Mouse (Mus musculus): ENCODE results near the gene Tatdn2. TPM values are rescaled to one million over a fixed set of nuclear protein-coding genes. Genes with fewer than 3 reads are reported as not detected.

Gene Tatdn2
- 2.2 and 2.4 TPM in 2 replicates for polyA plus RNA-seq (2014; fragmentation: Nextera tagmentation; extraction: Ambion mirVana)

DNA sequence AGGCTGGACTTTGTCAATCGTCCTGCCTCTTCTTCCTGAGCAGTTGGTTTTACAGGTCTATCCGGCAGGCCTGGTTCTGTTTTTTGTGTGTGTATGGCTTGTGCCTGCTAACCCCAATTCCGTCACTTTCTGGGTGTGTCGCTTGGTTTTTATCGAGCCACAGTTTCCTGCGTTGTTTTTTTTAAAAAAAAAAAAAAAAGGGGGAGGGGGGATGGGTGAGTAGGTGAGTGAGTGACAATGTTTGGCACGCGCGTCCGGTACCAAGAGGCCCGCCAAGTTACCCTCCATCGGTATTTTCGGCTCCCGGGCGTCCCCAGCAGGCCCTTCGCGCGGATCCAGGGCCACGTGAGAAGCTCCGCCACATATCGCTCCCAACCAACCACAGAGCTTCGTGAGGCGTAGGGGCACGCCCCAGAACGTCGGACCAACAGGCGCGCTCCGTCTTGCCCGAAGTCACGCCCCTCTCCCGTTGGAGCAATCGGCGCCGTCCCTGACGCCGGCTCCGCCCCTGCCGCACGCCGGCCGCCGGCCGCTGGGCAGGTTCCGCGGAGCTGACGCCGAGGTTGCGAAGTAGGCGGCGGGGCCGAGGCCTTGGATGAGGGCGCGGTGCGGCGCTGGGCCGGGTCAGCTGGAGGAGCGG is at the start of gene Tatdn2:
Tatdn2 (plus strand) TSS at position 469 of the 640 bp plus-strand sequence.
- Histone ChIP-seq H3K9ac (peak within 1 kb of the TSS; percentile 83), H3K27me3 (ENCODE audit: control insufficient read depth, insufficient read depth, low read length) (no peaks in the 10 kb centered on the region), H3K4me1 (replicated peaks; ENCODE audit: control insufficient read depth, insufficient read depth, low read length) (peaks cover 17% of the 10 kb centered on the region), H3K4me3 (replicated peaks; ENCODE audit: low read length) (peak within 1 kb of the TSS; percentile 95), H3K36me3 (replicated peaks; ENCODE audit: control insufficient read depth, insufficient read depth) (peaks cover 7% of the 10 kb centered on the region), H3K9me3 (ENCODE audit: control insufficient read depth, low read length) (no peaks in the 10 kb centered on the region), H3K4me2 (replicated peaks) (peak within 1 kb of the TSS; percentile 92), H3K27ac (peak within 1 kb of the TSS; percentile 88)
- under 1% methylated on average over 55 of the region's 58 CpGs for WGBS
- peak; percentile 93 for DNase-seq (ENCODE audit: low spot score)
- peak; percentile 99 for ATAC-seq (ENCODE audit: low FRiP score)

DNA sequence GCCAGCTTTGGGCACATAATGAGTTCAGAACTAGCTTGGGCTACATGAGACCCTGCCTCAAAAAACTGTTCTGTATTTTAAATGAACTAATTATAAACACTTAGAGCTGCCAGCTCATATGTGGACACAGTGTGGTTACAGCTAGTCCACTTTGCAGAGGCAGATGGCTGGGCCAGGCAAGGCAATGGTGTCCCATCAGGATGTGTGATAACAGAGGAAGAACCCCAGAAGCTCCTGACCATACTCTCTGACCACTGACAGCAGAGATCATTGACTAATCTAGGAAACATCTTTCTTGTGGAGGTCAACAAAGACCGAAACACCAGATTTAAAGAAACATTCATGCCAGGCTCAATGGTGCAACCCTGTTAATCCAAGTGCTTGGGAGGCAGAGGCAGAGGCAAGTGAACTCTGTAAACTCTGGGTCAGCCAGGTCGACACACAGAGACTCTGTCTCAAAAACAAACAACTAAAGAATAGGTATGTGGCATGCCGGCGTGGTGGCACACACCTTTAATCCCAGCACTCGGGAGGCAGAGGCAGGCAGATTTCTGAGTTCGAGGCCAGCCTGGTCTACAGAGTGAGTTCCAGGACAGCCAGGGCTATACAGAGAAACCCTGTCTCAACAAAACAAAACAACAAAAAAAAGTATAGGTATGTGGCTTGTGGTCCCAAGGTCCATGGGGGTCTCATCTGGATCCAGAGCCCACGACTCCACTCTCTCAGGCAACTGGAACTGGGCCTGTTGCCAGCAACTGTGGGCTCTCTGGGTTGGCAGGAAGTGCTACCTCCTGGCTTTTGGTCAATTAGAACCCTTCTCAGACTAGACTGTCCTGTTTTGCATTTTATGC is 47.3 kb upstream of the Tatdn2 start:
- H3K36me3 ChIP-seq (replicated peaks; ENCODE audit: control insufficient read depth, insufficient read depth): no peaks in the 10 kb centered on the region
- H3K27ac ChIP-seq: no peak overlapping the region
- H3K4me3 ChIP-seq (replicated peaks; ENCODE audit: low read length): no peak overlapping the region
- no peak overlapping the region for H3K4me2 ChIP-seq (replicated peaks)
- H3K4me1 ChIP-seq (replicated peaks; ENCODE audit: control insufficient read depth, insufficient read depth, low read length): no peaks in the 10 kb centered on the region
- no peaks in the 10 kb centered on the region for H3K27me3 ChIP-seq (ENCODE audit: control insufficient read depth, insufficient read depth, low read length)
- WGBS: 84% methylated on average over 7 of the region's 7 CpGs
- no peak for ATAC-seq (ENCODE audit: low FRiP score)
- H3K9me3 ChIP-seq (ENCODE audit: control insufficient read depth, low read length): no peaks in the 10 kb centered on the region
- no peak overlapping the region for H3K9ac ChIP-seq
- no peak for DNase-seq (ENCODE audit: low spot score)

DNA sequence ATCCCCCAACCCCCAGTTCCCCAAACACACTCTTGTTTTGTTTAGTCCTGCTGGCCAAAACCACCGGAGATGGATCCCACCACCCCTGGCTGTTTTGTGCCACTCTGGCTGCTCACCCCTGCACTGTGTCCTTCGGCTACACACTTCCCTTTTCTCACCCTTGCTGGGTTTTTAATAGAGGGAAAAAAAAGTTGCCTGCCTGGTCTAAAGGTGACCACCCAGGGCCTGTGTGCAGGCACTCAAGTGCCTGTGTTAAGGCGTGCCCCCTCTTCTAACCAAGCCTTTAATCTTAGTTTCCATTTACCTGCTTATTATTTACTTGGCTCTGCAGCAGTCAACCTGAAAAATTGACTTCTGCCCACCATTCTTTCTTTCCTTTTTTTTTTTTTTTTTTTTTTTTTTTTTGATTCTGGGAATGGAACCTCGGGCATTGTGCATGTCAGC is 46.6 kb upstream of the Tatdn2 start:
- DNase-seq (ENCODE audit: low spot score): no peak
- H3K9me3 ChIP-seq (ENCODE audit: control insufficient read depth, low read length): no peaks in the 10 kb centered on the region
- no peak overlapping the region for H3K9ac ChIP-seq
- no peak overlapping the region for H3K4me2 ChIP-seq (replicated peaks)
- 74% methylated on average over 4 of the region's 4 CpGs for WGBS
- H3K27me3 ChIP-seq (ENCODE audit: control insufficient read depth, insufficient read depth, low read length): no peaks in the 10 kb centered on the region
- H3K4me1 ChIP-seq (replicated peaks; ENCODE audit: control insufficient read depth, insufficient read depth, low read length): no peaks in the 10 kb centered on the region
- no peak overlapping the region for H3K27ac ChIP-seq
- no peak overlapping the region for H3K4me3 ChIP-seq (replicated peaks; ENCODE audit: low read length)
- no peaks in the 10 kb centered on the region for H3K36me3 ChIP-seq (replicated peaks; ENCODE audit: control insufficient read depth, insufficient read depth)
- ATAC-seq (ENCODE audit: low FRiP score): no peak

DNA sequence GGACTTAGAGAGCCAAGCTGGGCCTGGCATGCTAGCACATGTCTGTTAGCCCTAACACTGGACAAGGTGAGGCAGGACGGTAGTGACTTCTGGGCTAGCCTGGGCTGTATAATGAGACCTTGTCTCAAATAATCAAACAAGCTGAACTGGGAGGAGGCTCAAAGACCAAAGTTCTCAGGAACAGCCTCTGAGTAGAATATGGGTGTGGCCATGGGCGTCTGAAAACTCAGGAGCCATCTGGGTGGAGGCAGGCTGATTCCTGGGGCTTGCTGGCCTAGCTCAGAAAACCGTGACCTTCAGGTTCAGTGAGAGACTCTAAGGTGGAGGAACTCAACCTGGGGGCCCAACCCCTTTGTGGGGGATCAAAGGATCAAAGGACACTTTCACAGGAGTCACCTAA is 45.2 kb upstream of the Tatdn2 start:
- H3K9ac ChIP-seq: no peak overlapping the region
- no peak for ATAC-seq (ENCODE audit: low FRiP score)
- H3K27ac ChIP-seq: no peak overlapping the region
- no peak for DNase-seq (ENCODE audit: low spot score)
- no peak overlapping the region for H3K4me2 ChIP-seq (replicated peaks)
- H3K27me3 ChIP-seq (ENCODE audit: control insufficient read depth, insufficient read depth, low read length): no peaks in the 10 kb centered on the region
- H3K4me3 ChIP-seq (replicated peaks; ENCODE audit: low read length): no peak overlapping the region
- H3K9me3 ChIP-seq (ENCODE audit: control insufficient read depth, low read length): no peaks in the 10 kb centered on the region
- WGBS: 81% methylated on average over 3 of the region's 3 CpGs
- no peaks in the 10 kb centered on the region for H3K4me1 ChIP-seq (replicated peaks; ENCODE audit: control insufficient read depth, insufficient read depth, low read length)
- H3K36me3 ChIP-seq (replicated peaks; ENCODE audit: control insufficient read depth, insufficient read depth): no peaks in the 10 kb centered on the region

DNA sequence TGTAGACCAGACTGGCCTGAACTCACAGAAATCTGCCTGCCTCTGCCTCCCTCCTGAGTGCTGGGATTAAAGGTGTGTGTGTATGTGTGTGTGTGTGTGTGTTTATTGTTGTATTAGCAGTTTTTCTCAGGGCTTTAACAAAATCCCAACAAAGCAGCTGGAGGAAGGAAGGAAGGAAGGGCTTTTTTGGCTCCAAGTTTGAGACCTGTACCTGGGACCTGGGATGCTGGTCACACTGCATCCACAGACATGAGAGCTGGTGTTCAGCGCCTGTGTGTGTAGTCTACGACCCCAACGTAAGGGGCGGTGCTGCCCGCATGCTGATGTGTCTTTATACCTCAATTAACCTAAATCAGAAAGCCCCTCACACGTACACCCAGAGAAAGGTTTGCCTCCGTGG is 43.3 kb upstream of the Tatdn2 start:
- Histone ChIP-seq H3K4me1 (replicated peaks; ENCODE audit: control insufficient read depth, insufficient read depth, low read length) (no peaks in the 10 kb centered on the region), H3K9ac (no peak overlapping the region), H3K4me3 (replicated peaks; ENCODE audit: low read length) (no peak overlapping the region), H3K27me3 (ENCODE audit: control insufficient read depth, insufficient read depth, low read length) (no peaks in the 10 kb centered on the region), H3K27ac (no peak overlapping the region), H3K9me3 (ENCODE audit: control insufficient read depth, low read length) (no peaks in the 10 kb centered on the region), H3K36me3 (replicated peaks; ENCODE audit: control insufficient read depth, insufficient read depth) (no peaks in the 10 kb centered on the region), H3K4me2 (replicated peaks) (no peak overlapping the region)
- 92% methylated on average over 7 of the region's 7 CpGs for WGBS
- ATAC-seq (ENCODE audit: low FRiP score) (no peak), DNase-seq (ENCODE audit: low spot score) (no peak)

DNA sequence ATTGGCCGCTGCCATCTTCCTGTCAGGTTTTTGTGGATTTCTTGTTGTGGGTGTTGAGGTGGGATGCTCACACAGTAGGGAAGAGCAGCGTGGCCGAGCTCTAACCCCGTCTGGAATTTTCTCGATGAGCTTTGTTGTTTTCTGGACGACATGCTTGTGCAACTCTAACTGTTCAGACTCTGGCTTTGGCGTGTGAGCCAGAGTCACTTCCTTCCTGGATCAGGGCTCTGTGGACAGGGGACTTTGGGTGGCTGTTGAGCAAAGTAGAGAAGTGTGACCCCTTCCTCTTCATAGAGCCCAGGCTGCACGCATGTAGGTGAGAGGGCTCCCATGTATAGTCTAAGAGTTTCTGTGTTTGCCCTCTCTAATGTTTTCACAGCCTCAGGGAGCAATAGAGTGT is 42.7 kb upstream of the Tatdn2 start:
- Histone ChIP-seq H3K27ac (no peak overlapping the region), H3K4me2 (replicated peaks) (no peak overlapping the region), H3K36me3 (replicated peaks; ENCODE audit: control insufficient read depth, insufficient read depth) (no peaks in the 10 kb centered on the region), H3K4me1 (replicated peaks; ENCODE audit: control insufficient read depth, insufficient read depth, low read length) (no peaks in the 10 kb centered on the region), H3K9ac (no peak overlapping the region), H3K4me3 (replicated peaks; ENCODE audit: low read length) (no peak overlapping the region), H3K27me3 (ENCODE audit: control insufficient read depth, insufficient read depth, low read length) (no peaks in the 10 kb centered on the region), H3K9me3 (ENCODE audit: control insufficient read depth, low read length) (no peaks in the 10 kb centered on the region)
- DNase-seq (ENCODE audit: low spot score) (no peak), ATAC-seq (ENCODE audit: low FRiP score) (no peak)
- WGBS: 89% methylated on average over 8 of the region's 8 CpGs

DNA sequence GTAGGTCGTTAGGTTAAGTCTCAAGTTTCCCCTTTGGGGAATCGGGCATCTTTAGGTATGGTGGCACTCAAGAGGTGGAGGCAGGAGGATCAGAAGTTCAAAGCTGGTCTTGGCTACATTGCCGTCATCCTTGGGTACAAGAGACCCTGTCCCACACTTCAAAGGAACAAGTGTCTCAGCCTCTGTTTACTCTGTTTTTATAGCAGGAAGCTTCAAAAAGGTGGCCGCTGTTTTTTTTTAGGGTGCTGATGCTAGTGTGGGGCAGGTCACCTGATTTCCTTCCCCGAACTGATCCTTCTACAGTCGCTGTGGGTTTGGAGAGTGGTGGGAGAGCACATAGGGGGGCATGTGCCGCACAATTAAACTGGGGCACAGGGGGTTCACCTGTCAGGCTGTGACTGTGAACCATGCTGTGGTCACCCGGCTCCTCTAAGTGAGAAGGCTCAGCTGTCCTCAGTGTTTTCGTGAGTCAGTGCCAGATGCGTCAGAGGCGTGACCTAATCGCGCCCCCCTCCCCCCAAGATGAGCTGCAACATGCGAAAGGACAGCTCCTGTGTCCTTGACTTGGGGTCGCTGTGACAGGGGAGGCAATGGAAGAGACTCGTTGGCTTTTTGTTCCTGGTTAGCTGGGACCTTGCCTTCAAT is 42.0 kb upstream of the Tatdn2 start:
- Histone ChIP-seq H3K27me3 (ENCODE audit: control insufficient read depth, insufficient read depth, low read length) (no peaks in the 10 kb centered on the region), H3K27ac (no peak overlapping the region), H3K4me3 (replicated peaks; ENCODE audit: low read length) (no peak overlapping the region), H3K4me1 (replicated peaks; ENCODE audit: control insufficient read depth, insufficient read depth, low read length) (no peaks in the 10 kb centered on the region), H3K36me3 (replicated peaks; ENCODE audit: control insufficient read depth, insufficient read depth) (no peaks in the 10 kb centered on the region), H3K4me2 (replicated peaks) (no peak overlapping the region), H3K9me3 (ENCODE audit: control insufficient read depth, low read length) (no peaks in the 10 kb centered on the region), H3K9ac (no peak overlapping the region)
- no peak for ATAC-seq (ENCODE audit: low FRiP score)
- no peak for DNase-seq (ENCODE audit: low spot score)
- WGBS: 87% methylated on average over 16 of the region's 16 CpGs

DNA sequence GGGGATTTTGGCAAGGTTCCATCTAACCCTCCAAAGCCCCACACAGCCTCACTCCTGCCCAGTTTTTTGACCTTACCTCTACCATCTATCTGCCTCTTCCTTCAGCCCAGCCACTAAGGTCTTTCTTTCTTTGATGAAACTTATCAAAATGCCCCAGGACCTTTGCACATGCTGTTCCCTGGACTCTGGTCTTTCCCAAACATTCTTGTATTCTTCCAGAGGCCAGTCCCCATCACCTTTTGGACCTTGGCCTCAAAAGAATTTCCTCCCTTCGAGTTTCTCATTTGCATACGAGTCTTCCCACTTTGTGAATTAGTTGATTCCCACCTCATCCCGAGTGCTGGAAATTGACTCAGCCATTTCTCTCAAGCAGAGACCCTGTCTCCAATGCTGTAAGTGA is 41.4 kb upstream of the Tatdn2 start:
- DNase-seq (ENCODE audit: low spot score): no peak
- Histone ChIP-seq H3K4me2 (replicated peaks) (no peak overlapping the region), H3K27me3 (ENCODE audit: control insufficient read depth, insufficient read depth, low read length) (no peaks in the 10 kb centered on the region), H3K4me3 (replicated peaks; ENCODE audit: low read length) (no peak overlapping the region), H3K9ac (no peak overlapping the region), H3K27ac (no peak overlapping the region), H3K36me3 (replicated peaks; ENCODE audit: control insufficient read depth, insufficient read depth) (no peaks in the 10 kb centered on the region), H3K9me3 (ENCODE audit: control insufficient read depth, low read length) (no peaks in the 10 kb centered on the region), H3K4me1 (replicated peaks; ENCODE audit: control insufficient read depth, insufficient read depth, low read length) (no peaks in the 10 kb centered on the region)
- WGBS: 90% methylated on average over 3 of the region's 3 CpGs
- no peak for ATAC-seq (ENCODE audit: low FRiP score)

DNA sequence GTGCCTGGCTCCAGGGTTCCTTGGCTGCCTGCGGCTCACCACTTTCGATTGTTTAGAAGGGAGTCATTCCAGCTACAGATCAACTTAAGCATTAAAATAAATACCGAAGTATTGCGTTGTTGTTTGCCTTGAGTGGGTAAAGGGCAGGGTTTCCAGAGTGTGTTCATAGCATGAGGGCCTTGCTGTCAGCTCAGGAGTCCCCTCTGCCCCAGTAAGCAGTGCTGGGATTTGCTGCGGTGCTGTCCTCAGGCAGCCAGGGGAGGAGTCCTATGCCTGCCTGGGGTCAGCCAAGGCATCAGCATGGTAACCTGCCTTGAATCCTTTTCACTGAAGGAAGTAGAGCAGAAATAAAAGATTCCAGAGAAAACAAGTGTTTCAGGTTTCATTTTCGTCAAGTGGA is 40.0 kb upstream of the Tatdn2 start:
- 86% methylated on average over 6 of the region's 6 CpGs for WGBS
- Histone ChIP-seq H3K4me2 (replicated peaks) (no peak overlapping the region), H3K27me3 (ENCODE audit: control insufficient read depth, insufficient read depth, low read length) (no peaks in the 10 kb centered on the region), H3K4me1 (replicated peaks; ENCODE audit: control insufficient read depth, insufficient read depth, low read length) (no peaks in the 10 kb centered on the region), H3K36me3 (replicated peaks; ENCODE audit: control insufficient read depth, insufficient read depth) (no peaks in the 10 kb centered on the region), H3K9ac (no peak overlapping the region), H3K27ac (no peak overlapping the region), H3K9me3 (ENCODE audit: control insufficient read depth, low read length) (no peaks in the 10 kb centered on the region), H3K4me3 (replicated peaks; ENCODE audit: low read length) (no peak overlapping the region)
- ATAC-seq (ENCODE audit: low FRiP score) (no peak), DNase-seq (ENCODE audit: low spot score) (no peak)
